Mouse (Mus musculus) embryonic facial prominence, embryonic 14.5 days (tissue): ENCODE data around the gene Slc25a12. TPM values are rescaled to one million over a fixed set of nuclear protein-coding genes. Genes with fewer than 3 reads are reported as not detected.
"Not testable (repeated sequence)": the region's sequence is repeated elsewhere in the genome, so short reads cannot be mapped to it uniquely, and the experiment has no call there.

Experiments used
- ATAC-seq: fragments of 200-750 bp; cut with Nextera tagmentation; 2 replicates; pipeline ENCODE4 v1.8.0; 2017; ENCODE audit warnings: low read depth, moderate number of reproducible peaks, moderate TSS enrichment
- DNase-seq: peaks from one replicate; pipeline ENCODE4 v3.0.0-alpha.2; 2015; ENCODE audit warnings: low spot score
- H3K27ac ChIP-seq: fragments of 300-500 bp; sonication (generic); replicated peaks from 2 replicates; pipeline ENCODE4 v1.5.1; 2014; ENCODE audit warnings: low read depth, mild to moderate bottlenecking, low read length, moderate library complexity
- H3K27me3 ChIP-seq: fragments of 300-500 bp; sonication (generic); replicated peaks from 2 replicates; pipeline ENCODE4 v1.6.1; 2014; ENCODE audit warnings: low read length; ENCODE audit not compliant: control insufficient read depth, insufficient read depth
- H3K36me3 ChIP-seq: fragments of 300-500 bp; sonication (generic); 2 replicates; pipeline ENCODE4 v1.6.1; 2014; ENCODE audit warnings: low read length, mixed read lengths; ENCODE audit not compliant: control insufficient read depth, insufficient read depth
- H3K4me1 ChIP-seq: fragments of 300-500 bp; sonication (generic); 2 replicates; pipeline ENCODE4 v1.6.1; 2014; ENCODE audit warnings: antibody characterized with exemption, low read length; ENCODE audit not compliant: control insufficient read depth, insufficient read depth
- H3K4me2 ChIP-seq: fragments of 300-500 bp; sonication (generic); 2 replicates; pipeline ENCODE4 v1.6.1; 2014; ENCODE audit warnings: low read depth, mild to moderate bottlenecking, low read length, moderate library complexity, mixed read lengths
- H3K4me3 ChIP-seq: fragments of 300-500 bp; sonication (generic); 2 replicates; pipeline ENCODE4 v1.5.1; 2014; ENCODE audit warnings: low read depth, mild to moderate bottlenecking, low read length
- H3K9ac ChIP-seq: fragments of 300-500 bp; sonication (generic); 2 replicates; pipeline ENCODE4 v1.6.1; 2014; ENCODE audit warnings: low read depth, mild to moderate bottlenecking, low read length, moderate library complexity, mixed read lengths
- H3K9me3 ChIP-seq: fragments of 300-500 bp; sonication (generic); 2 replicates; pipeline ENCODE4 v1.6.1; 2016; ENCODE audit warnings: low read length; ENCODE audit not compliant: control insufficient read depth
- WGBS: fragments of 180-500 bp; shearing (Covaris S2); extraction: QIAGEN DNeasy Blood & Tissue Kit; methylation state at CpG from one replicate; pipeline ENCODE4 v1.1.7; 2014; 5-methylcytosine and 5-hydroxymethylcytosine counted together
- polyA plus RNA-seq: library from polyadenylated mRNA; unstranded; fragments of >200 nt; fragmentation: Nextera tagmentation; extraction: Ambion mirVana; gene quantifications from 2 replicates; pipeline ENCODE4 v1.2.1, GENCODE M21; 2014

The Slc25a12 gene
- polyA plus RNA-seq, 1 experiment from 2014 or later, result 38.0 TPM

GRCm38 (mm10) chr2:71376433-71376906, 8.9 kb upstream of the Slc25a12 start:
- Histone ChIP-seq H3K4me2 (no peak overlapping the region), H3K4me3 (no peak overlapping the region), H3K27me3 (no peaks in the 10 kb centered on the region), H3K4me1 (no peaks in the 10 kb centered on the region), H3K36me3 (no peaks in the 10 kb centered on the region), H3K9me3 (no peaks in the 10 kb centered on the region), H3K9ac (no peak overlapping the region), H3K27ac (no peak overlapping the region)
- 41% methylated on average over 11 of the region's 11 CpGs for WGBS
- no peak for ATAC-seq
- no peak for DNase-seq

GRCm38 (mm10) chr2:71374275-71375155, 7.0 kb upstream of the Slc25a12 start:
- DNase-seq (peak; percentile 83), ATAC-seq (peak; percentile 75)
- Histone ChIP-seq H3K9ac (0 out of 2 replicates have a peak overlapping the region, but pooled peaks have one; percentile 9), H3K27me3 (no peaks in the 10 kb centered on the region), H3K4me3 (no peak overlapping the region), H3K36me3 (no peaks in the 10 kb centered on the region), H3K27ac (0 out of 2 replicates have a peak overlapping the region, but pooled peaks have one; percentile 11), H3K4me1 (no peaks in the 10 kb centered on the region), H3K9me3 (no peaks in the 10 kb centered on the region), H3K4me2 (no peak overlapping the region)
- WGBS, result 42% methylated on average over 8 of the region's 8 CpGs

GRCm38 (mm10) chr2:71372261-71372660, 4.7 kb upstream of the Slc25a12 start:
- not testable (repeated sequence) for ATAC-seq, H3K27ac ChIP-seq
- WGBS, result 91% methylated on average over 4 of the region's 4 CpGs

GRCm38 (mm10) chr2:71371790-71372189, 4.2 kb upstream of the Slc25a12 start:
- Histone ChIP-seq H3K9ac (no peak overlapping the region), H3K27me3 (no peaks in the 10 kb centered on the region), H3K4me1 (peaks cover 5% of the 10 kb centered on the region), H3K4me2 (no peak overlapping the region), H3K9me3 (no peaks in the 10 kb centered on the region), H3K4me3 (no peak overlapping the region), H3K36me3 (no peaks in the 10 kb centered on the region), H3K27ac (no peak overlapping the region)
- WGBS, result 51% methylated on average over 5 of the region's 5 CpGs
- DNase-seq, result peak; percentile 76
- peak; percentile 42; the same call in 1 of the 2 replicates for ATAC-seq

More at GRCm38 (mm10) chr2:71372261-71372660, 4.7 kb upstream of the Slc25a12 start:
- H3K36me3 ChIP-seq, H3K4me1 ChIP-seq, H3K27me3 ChIP-seq, H3K9ac ChIP-seq, H3K9me3 ChIP-seq, H3K4me3 ChIP-seq, H3K4me2 ChIP-seq, DNase-seq: not testable (repeated sequence)

- H3K4me1 ChIP-seq, result peaks cover 5% of the 10 kb centered on the region
- DNase-seq (no peak), ATAC-seq (no peak)
- H3K27me3 ChIP-seq, result no peaks in the 10 kb centered on the region
- H3K27ac ChIP-seq, result no peak overlapping the region
- H3K4me2 ChIP-seq, result peak overlapping the region; percentile 70
- no peaks in the 10 kb centered on the region for H3K9me3 ChIP-seq
- no peaks in the 10 kb centered on the region for H3K36me3 ChIP-seq
- peak overlapping the region; percentile 71 for H3K4me3 ChIP-seq
- WGBS, result 34% methylated on average over 8 of the region's 8 CpGs
- H3K9ac ChIP-seq, result no peak overlapping the region
These were observed 537 bp upstream of the Slc25a12 start for GRCm38 (mm10) chr2:71368086-71368485.

- Histone ChIP-seq H3K27me3 (no peaks in the 10 kb centered on the region), H3K4me3 (peak overlapping the region; percentile 71), H3K4me1 (peaks cover 5% of the 10 kb centered on the region), H3K36me3 (0 out of 2 replicates have a peak, but pooled peaks cover 3% of the 10 kb centered on the region), H3K27ac (no peak overlapping the region), H3K4me2 (peak overlapping the region; percentile 70), H3K9me3 (no peaks in the 10 kb centered on the region), H3K9ac (peak overlapping the region; percentile 77)
- WGBS, result 20% methylated on average over 9 of the region's 9 CpGs
- no peak for ATAC-seq
- DNase-seq, result no peak
These were observed 878 bp downstream of the Slc25a12 start for GRCm38 (mm10) chr2:71366618-71367124.

GRCm38 (mm10) chr2:71360192-71360591, 7.4 kb downstream of the Slc25a12 start:
- WGBS, result 88% methylated on average over 1 of the region's 1 CpGs

GRCm38 (mm10) chr2:71358347-71358746, 9.2 kb downstream of the Slc25a12 start:
- no peak overlapping the region for H3K9ac ChIP-seq
- WGBS, result 91% methylated on average over 5 of the region's 5 CpGs
- no peak for ATAC-seq

More at GRCm38 (mm10) chr2:71360192-71360591, 7.4 kb downstream of the Slc25a12 start:
- DNase-seq (no peak), ATAC-seq (no peak)
- Histone ChIP-seq H3K4me2 (no peak overlapping the region), H3K9me3 (no peaks in the 10 kb centered on the region), H3K4me1 (no peaks in the 10 kb centered on the region), H3K27ac (no peak overlapping the region), H3K9ac (no peak overlapping the region), H3K27me3 (no peaks in the 10 kb centered on the region), H3K36me3 (0 out of 2 replicates have a peak, but pooled peaks cover 3% of the 10 kb centered on the region), H3K4me3 (no peak overlapping the region)

More at GRCm38 (mm10) chr2:71358347-71358746, 9.2 kb downstream of the Slc25a12 start:
- DNase-seq, result no peak
- Histone ChIP-seq H3K27ac (no peak overlapping the region), H3K27me3 (no peaks in the 10 kb centered on the region), H3K4me2 (no peak overlapping the region), H3K9me3 (no peaks in the 10 kb centered on the region), H3K4me3 (no peak overlapping the region), H3K36me3 (0 out of 2 replicates have a peak, but pooled peaks cover 3% of the 10 kb centered on the region), H3K4me1 (peaks cover 2% of the 10 kb centered on the region; the same call in 1 of the 2 replicates)
